Mouse (Mus musculus): ENCODE measurements around the gene Prox2. TPM values are rescaled to one million over a fixed set of nuclear protein-coding genes. Genes with fewer than 3 reads are reported as not detected.

Prox2 gene
- total RNA-seq, 4 experiments from 2014 or later: 2.8 to 3.3 (median 3.1) TPM

GRCm38 (mm10) chr12:85094706-85095105 is 15.9 kb downstream of the Prox2 start:
- no peak for DNase-seq (ENCODE audit: low spot score in 2 of 2)

GRCm38 (mm10) chr12:85094010-85094409 is 16.5 kb downstream of the Prox2 start:
- peak in 1 of 2 experiments; percentile 48 for DNase-seq (ENCODE audit: low spot score in 2 of 2)

GRCm38 (mm10) chr12:85092214-85092613 is 18.3 kb downstream of the Prox2 start:
- DNase-seq (ENCODE audit: low spot score in 2 of 2): no peak

- no peak for DNase-seq (ENCODE audit: low spot score in 2 of 2)
These were observed 19.4 kb downstream of the Prox2 start for GRCm38 (mm10) chr12:85091190-85091589.

GRCm38 (mm10) chr12:85087845-85088244 is 22.7 kb downstream of the Prox2 start:
- no peak for DNase-seq (ENCODE audit: low spot score in 2 of 2)

- DNase-seq (ENCODE audit: low spot score in 2 of 2): no peak
These were observed 25.6 kb downstream of the Prox2 start for GRCm38 (mm10) chr12:85084941-85085340.

GRCm38 (mm10) chr12:85084257-85084656 is 26.3 kb downstream of the Prox2 start:
- DNase-seq (ENCODE audit: low spot score in 2 of 2): no peak

GRCm38 (mm10) chr12:85077100-85077499 is 33.5 kb downstream of the Prox2 start:
- peak in 1 of 2 experiments; percentile 45 for DNase-seq (ENCODE audit: low spot score in 2 of 2)

GRCm38 (mm10) chr12:85071043-85071442 is 39.5 kb downstream of the Prox2 start:
- DNase-seq (ENCODE audit: low spot score in 2 of 2): no peak

- DNase-seq (ENCODE audit: low spot score in 2 of 2): no peak
These were observed 59.3 kb downstream of the Prox2 start for GRCm38 (mm10) chr12:85051218-85051617.

Other genes with a start within 250 kb of the Prox2 start
- 1 to 10 TPM in 2 of 4 experiments, under 1 TPM in 2; 0.50 to 1.2 (median 0.98) TPM for gene Ltbp2, start 234.2 kb downstream of the Prox2 start, total RNA-seq (2022)
- 10 to 100 TPM; 29.7 to 39.9 (median 35.4) TPM for gene Fcf1, start 139.9 kb downstream of the Prox2 start, total RNA-seq (2022)
- gene Arel1, start 139.9 kb downstream of the Prox2 start, total RNA-seq (2022): 100 to 1,000 TPM in 3 of 4 experiments, 10 to 100 TPM in 1; 98.1 to 130 (median 120) TPM
- 100 to 1,000 TPM; 104 to 115 (median 108) TPM for gene Ylpm1, start 114.4 kb downstream of the Prox2 start, total RNA-seq (2022)
- 100 to 1,000 TPM; 140 to 155 (median 152) TPM for gene Dlst, start 74 bp upstream of the Prox2 start, total RNA-seq (2022)
- 10 to 100 TPM; 35.0 to 37.6 (median 36.6) TPM for gene Rps6kl1, start 40.5 kb upstream of the Prox2 start, total RNA-seq (2022)
- gene Pgf, start 67.0 kb upstream of the Prox2 start, total RNA-seq (2022): 1 to 10 TPM; 2.1 to 4.4 (median 3.1) TPM
- 10 to 100 TPM; 64.0 to 73.3 (median 68.1) TPM for gene Eif2b2, start 108.7 kb upstream of the Prox2 start, total RNA-seq (2022)
- 10 to 100 TPM; 16.1 to 20.8 (median 17.1) TPM for gene Mlh3, start 159.8 kb upstream of the Prox2 start, total RNA-seq (2022)
- gene Acyp1, start 177.7 kb upstream of the Prox2 start, total RNA-seq (2022): 10 to 100 TPM; 28.9 to 36.7 (median 30.1) TPM
- gene Zc2hc1c, start 177.8 kb upstream of the Prox2 start, total RNA-seq (2022): 1 to 10 TPM; 2.6 to 3.3 (median 3.0) TPM
- gene Nek9, start 228.6 kb upstream of the Prox2 start, total RNA-seq (2022): 10 to 100 TPM; 37.2 to 40.5 (median 38.7) TPM

All from left cerebral cortex, adult 8-10 months (tissue).